Mouse (Mus musculus): ENCODE data around the gene Akt2. TPM values are rescaled to one million over a fixed set of nuclear protein-coding genes. Genes with fewer than 3 reads are reported as not detected.
A peak's percentile ranks its signal among the peaks of the same experiment; 100 is the strongest.
"Not testable (repeated sequence)": the region's sequence is repeated elsewhere in the genome, so short reads cannot be mapped to it uniquely, and the experiment has no call there.

Gene Akt2
- total RNA-seq, 2 experiments from 2014 or later = 115 to 116 TPM

DNA sequence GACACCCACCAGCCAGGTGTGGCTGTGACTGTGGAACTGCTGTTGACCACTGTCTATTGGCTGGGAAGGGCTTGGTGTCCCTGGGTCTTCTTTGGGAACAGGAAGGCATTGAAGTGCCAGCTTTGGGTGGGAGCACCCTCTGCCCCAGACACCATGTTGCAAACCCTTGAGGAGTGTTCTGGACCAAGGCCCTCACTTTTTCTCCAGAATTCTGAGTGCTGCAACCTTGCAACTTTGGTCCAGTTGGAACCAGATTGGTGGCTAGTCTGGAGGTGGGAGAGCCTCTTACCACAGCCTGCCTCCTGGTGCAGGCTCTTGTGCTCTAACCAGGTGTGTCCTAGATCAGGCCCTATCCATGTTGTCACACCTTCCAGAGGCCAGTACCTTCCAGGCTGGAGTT lies 33.6 kb downstream of the Akt2 start:
- Histone ChIP-seq H3K4me3 (no peak overlapping the region), H3K27ac (no peak overlapping the region)
- intact Hi-C loops (cut with DNase I) = no loop called here
- TF ChIP-seq CTCF (IDR thresholded peaks at IDR 0.05) = no peak
- DNase-seq (ENCODE audit: extremely low spot score in 1 of 2, low spot score in 2 of 2) = no peak

DNA sequence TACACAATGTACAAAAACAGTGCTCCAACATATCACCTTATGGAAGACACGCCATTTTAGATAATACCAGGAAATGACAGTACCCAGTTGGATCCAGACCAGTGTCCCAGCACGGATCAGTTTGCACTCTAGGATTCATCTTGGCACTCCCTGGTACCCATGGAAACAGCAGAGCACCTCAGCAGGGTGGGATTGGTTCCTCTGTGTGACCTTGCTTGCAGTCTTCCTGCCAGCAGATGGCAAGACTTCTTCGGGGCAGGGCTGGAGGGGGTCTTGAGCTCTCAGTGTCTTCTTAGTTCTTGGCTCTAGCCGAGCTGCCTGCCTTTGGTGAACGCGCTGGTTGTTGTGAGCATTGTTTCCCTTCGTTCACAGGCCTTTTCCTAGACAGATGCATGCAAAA lies 36.4 kb downstream of the Akt2 start:
- no peak for DNase-seq (ENCODE audit: extremely low spot score in 1 of 2, low spot score in 2 of 2)
- no peak for TF ChIP-seq CTCF (IDR thresholded peaks at IDR 0.05)
- intact Hi-C loops (cut with DNase I) = no loop called here
- Histone ChIP-seq H3K4me3 (no peak overlapping the region), H3K27ac (no peak overlapping the region)

DNA sequence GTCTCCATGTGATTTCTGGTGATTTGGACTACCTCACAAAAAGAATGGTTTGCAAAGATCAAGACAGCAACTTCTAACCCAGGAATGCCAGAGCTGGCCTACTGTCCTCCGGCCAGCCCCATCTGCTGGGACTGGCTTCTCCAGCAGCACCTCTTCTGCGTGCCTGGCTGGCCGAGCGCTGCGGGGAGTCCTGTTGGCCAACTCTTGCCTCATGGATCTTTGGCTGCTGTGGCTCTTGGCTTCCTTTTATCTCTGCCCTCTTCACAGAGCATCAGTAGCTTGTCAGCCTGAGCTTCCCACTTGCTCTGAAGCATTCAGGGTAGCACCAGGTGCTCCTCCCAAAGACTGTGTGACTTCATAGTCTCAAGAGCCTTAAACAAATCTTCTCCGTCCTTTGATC lies 36.8 kb downstream of the Akt2 start:
- H3K4me3 ChIP-seq = no peak overlapping the region
- no peak for DNase-seq (ENCODE audit: extremely low spot score in 1 of 2, low spot score in 2 of 2)
- no peak for TF ChIP-seq CTCF (IDR thresholded peaks at IDR 0.05)
- H3K27ac ChIP-seq = no peak overlapping the region
- intact Hi-C loops (cut with DNase I) = no loop called here

DNA sequence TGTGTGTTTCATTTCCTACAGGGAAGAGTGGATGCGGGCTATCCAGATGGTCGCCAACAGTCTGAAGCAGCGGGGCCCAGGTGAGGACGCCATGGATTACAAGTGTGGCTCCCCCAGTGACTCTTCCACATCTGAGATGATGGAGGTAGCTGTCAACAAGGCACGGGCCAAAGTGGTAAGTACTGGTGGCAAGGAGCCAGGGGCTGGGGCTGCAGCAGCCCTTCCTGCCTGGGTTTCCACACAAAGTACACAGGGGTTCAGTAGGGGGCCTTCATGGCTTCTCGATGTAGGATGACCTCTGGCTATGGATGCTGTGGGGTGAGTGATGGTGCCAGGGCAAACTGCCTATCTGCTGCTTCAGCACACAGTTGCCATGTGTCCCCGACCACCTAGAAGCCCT lies 37.5 kb downstream of the Akt2 start:
- H3K27ac ChIP-seq; H3K4me3 ChIP-seq; DNase-seq (ENCODE audit: extremely low spot score in 1 of 2, low spot score in 2 of 2); intact Hi-C loops (cut with DNase I): not testable (repeated sequence)

DNA sequence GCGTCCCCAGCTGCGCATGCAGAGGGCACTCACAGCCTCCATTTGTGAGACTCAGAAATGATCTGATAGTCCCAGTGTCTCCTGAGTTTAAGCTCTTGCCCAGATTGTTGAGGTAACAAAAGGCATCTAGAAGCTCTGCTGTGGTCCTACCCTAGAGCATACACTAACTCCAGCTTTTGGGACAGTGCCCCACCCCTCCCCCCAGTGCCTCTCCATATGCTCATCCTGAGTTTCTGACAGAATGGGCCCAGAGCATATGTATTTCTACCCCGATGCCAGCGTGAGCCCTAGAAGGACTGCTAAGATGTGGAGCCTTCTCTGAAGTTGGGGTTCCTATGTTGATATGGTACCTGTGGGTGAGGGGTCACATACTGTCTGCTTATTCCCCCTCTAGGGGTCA lies 40.1 kb downstream of the Akt2 start:
- Histone ChIP-seq H3K4me3 (no peak overlapping the region), H3K27ac (no peak overlapping the region)
- no peak for TF ChIP-seq CTCF (IDR thresholded peaks at IDR 0.05)
- no peak for DNase-seq (ENCODE audit: extremely low spot score in 1 of 2, low spot score in 2 of 2)
- intact Hi-C loops (cut with DNase I) = no loop called here

DNA sequence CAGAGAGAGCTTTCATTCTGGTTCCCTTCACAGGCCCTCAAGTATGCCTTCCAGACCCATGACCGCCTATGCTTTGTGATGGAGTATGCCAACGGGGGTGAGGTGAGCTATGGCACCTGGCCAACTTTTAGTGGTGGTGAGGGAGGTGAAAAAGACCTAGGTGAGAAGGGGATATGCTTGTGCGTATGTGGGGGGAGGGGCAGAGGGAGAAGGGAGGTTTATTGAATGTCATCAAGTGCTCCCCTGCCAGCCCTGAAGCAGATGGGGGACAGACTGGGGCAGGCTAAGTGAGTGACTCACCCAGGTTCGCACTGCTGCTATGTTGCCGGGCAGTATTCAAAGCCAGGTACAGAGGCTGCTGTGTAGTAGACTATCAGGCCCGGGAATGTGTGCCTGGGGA lies 41.8 kb downstream of the Akt2 start:
- intact Hi-C loops (cut with DNase I) = no loop called here
- H3K27ac ChIP-seq = no peak overlapping the region
- DNase-seq (ENCODE audit: extremely low spot score in 1 of 2, low spot score in 2 of 2) = no peak
- no peak overlapping the region for H3K4me3 ChIP-seq
- TF ChIP-seq CTCF (IDR thresholded peaks at IDR 0.05) = no peak

DNA sequence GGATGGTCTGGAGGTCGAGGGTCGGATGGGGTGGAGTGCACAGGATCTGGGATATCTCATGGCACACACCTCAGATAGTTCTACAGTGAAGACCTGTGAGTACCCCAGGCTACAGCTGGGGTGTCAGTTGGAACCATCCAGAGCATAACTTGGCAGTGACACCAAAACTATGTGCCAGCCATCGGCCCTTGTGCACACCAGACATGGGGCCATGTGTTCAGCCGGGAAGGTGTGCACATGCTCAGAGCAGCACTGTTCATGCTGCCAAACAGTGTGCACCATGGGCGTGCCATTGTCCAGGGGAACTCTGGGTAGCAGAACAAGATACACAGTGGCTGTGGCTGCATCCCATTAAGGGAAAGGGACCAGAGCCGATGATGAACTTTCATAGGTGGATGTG lies 43.3 kb downstream of the Akt2 start:
- DNase-seq (ENCODE audit: extremely low spot score in 1 of 2, low spot score in 2 of 2) = no peak
- TF ChIP-seq CTCF (IDR thresholded peaks at IDR 0.05) = no peak
- H3K27ac ChIP-seq = no peak overlapping the region
- intact Hi-C loops (cut with DNase I) = no loop called here
- no peak overlapping the region for H3K4me3 ChIP-seq

DNA sequence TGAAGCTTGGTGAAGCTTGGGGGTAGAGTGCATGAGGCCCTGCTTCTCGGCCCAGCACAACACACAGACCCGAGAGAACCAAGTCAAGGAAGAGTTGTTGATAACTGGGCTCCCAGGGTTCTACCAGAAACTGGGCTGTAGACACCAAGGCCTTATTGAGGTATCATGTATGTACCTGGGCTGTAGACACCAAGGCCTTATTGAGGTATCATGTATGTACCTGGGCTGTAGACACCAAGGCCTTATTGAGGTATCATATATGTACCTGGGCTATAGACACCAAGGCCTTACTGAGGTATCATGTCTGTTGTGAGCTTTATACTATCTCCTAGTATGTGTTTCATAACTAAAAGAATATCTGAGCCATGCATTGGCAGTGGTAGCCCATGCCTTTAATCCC lies 43.7 kb downstream of the Akt2 start:
- DNase-seq (ENCODE audit: extremely low spot score in 1 of 2, low spot score in 2 of 2); intact Hi-C loops (cut with DNase I); H3K27ac ChIP-seq; H3K4me3 ChIP-seq: not testable (repeated sequence)

DNA sequence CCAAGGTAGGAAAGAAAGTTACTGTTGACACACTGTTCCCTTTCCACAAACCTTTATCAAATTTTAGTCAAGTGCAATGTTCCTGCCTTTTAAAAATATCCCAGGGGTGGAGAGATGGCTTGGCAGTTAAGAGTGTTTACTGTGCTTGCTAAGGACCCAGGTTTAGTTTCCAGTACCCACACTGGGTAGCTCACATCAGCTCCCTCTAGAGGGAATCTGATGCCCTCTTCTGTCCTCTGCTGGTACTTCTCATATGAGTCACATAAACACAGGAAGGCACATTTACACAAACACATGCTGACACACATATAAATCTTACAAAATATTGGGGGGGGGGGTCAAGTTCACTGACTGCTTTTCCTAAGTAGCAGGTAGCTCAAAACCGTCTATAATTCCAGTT lies 53.1 kb downstream of the Akt2 start:
- TF ChIP-seq CTCF (IDR thresholded peaks at IDR 0.05) = no peak; the same call in 1 of the 2 replicates
- Histone ChIP-seq H3K4me3 (no peak overlapping the region), H3K27ac (no peak overlapping the region)
- DNase-seq (ENCODE audit: extremely low spot score in 1 of 2, low spot score in 2 of 2) = no peak
- intact Hi-C loops (cut with DNase I) = no loop called here

DNA sequence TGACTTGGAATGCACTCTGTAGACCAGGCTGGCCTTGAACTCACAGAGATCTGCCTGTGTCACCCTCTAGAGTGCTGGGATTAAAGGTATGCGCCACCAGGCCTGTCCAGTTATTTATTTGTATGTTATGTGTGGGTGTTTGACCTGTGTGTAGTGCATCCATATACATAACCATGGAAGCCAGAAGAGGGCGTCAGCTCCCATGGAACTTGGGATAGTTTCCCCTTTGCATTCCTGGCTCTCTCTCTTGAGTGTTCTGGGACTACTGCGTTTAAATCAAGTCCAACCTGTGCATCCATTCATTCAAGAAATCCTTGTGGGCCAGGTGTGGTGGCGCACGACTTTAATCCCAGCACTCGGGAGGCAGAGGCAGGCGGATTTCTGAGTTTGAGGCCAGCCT lies 55.2 kb downstream of the Akt2 start:
- no peak overlapping the region for H3K27ac ChIP-seq
- no peak overlapping the region for H3K4me3 ChIP-seq
- TF ChIP-seq CTCF (IDR thresholded peaks at IDR 0.05) = no peak
- no peak for DNase-seq (ENCODE audit: extremely low spot score in 1 of 2, low spot score in 2 of 2)
- intact Hi-C loops (cut with DNase I) = no loop called here

DNA sequence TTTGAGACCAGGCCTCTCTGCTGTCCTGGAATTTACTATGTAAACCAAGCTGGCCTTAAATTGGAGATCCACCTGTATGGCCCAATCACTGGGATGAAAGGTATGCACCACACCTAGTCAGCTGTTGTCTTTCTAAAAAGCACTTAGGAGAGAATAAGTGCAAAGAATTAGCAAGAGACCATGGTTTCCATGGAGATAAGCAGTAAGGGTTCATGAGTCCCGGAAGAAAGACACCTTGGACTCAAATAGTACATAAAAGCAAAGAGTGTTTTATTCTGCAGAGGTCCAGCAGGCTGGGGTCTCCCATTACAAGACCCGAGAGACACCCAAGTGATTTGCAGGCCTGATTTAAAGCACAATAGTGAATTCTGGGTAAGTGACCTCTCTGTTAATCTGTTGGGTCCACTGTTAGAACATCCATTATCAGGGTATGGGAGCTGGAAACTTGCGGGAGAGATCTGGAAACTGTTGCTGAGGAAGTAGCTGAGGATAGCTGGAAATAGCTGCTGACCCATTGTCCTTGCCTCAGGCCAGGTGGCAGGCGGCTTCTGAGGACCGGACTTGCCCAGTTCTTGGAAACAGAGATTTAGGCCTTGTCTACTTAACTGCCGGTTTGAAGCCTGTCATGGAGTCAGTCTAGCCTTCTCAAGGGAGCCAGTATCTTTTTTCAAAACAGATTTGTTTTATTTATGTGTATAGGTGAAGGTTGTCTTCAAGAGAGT lies 56.1 kb downstream of the Akt2 start:
- Histone ChIP-seq H3K4me3 (no peak overlapping the region), H3K27ac (no peak overlapping the region)
- intact Hi-C loops (cut with DNase I) = no loop called here
- DNase-seq (ENCODE audit: extremely low spot score in 1 of 2, low spot score in 2 of 2) = no peak
- TF ChIP-seq CTCF (IDR thresholded peaks at IDR 0.05) = no peak

DNA sequence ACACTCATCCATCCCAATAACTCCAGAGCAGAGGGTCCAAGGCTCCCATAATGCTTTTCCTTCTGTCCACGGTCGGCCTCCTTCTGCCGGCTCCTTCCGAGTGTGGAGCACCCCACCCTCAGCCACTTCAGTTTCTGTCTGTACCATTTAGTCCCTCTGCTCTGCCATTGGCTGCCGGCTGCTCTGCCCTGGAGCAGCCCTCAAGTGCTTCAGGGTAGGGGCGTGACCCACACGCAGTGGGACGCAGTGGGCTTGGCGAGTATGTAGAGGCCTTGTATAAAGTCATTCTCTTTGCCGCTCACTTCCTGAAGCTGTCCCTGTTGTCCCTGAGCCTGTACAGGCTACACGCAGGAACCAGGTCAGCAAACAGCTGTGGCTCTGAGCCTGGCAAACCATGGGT lies 58.4 kb downstream of the Akt2 start:
- intact Hi-C loops (cut with DNase I) = no loop called here
- Histone ChIP-seq H3K27ac (no peak overlapping the region), H3K4me3 (no peak overlapping the region)
- no peak for DNase-seq (ENCODE audit: extremely low spot score in 1 of 2, low spot score in 2 of 2)
- no peak for TF ChIP-seq CTCF (IDR thresholded peaks at IDR 0.05)

DNA sequence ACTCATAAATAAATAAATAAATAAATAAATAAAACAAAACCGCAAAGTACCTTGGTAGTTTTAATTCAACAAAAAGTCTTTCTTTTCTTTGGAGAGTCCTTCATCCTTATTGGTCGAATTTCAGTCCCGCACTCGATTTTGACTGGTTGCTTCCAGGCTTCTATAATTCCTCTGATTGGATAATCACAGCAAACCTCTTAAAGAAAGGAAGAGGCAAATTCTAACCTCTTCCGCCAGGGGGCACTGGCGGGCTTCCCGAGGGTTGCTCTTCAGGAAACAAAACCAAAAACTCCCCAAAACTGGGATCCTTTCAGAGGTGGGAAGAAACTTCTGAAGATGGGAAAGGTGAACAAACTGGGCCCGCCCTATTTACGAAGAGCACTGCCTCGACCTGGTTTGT lies 59.6 kb downstream of the Akt2 start:
- no peak overlapping the region for H3K4me3 ChIP-seq
- intact Hi-C loops (cut with DNase I) = loop anchor here (1.0 kb wide), 2 partner anchors 34 to 74 kb away; no protein-coding TSS in a partner anchor
- peak; percentile 89 for TF ChIP-seq CTCF (IDR thresholded peaks at IDR 0.05)

More for the DNA sequence above, 59.6 kb downstream of the Akt2 start:
- DNase-seq (ENCODE audit: extremely low spot score in 1 of 2, low spot score in 2 of 2) = peak; percentile 75 to 78
- no peak overlapping the region for H3K27ac ChIP-seq
